Mouse (Mus musculus) E14TG2a.4 (cell line): ENCODE data around the gene Lnpep.

ENCODE experiments used
- H3K27me3 ChIP-seq: 2 replicates; pipeline ENCODE4 v1.6.1; 2014; ENCODE audit warnings: low read length, control low read depth; ENCODE audit not compliant: insufficient read depth
- H3K36me3 ChIP-seq: 2 replicates; pipeline ENCODE4 v1.6.1; 2014; ENCODE audit warnings: low read length, control low read depth; ENCODE audit not compliant: insufficient read depth
- H3K4me1 ChIP-seq: replicated peaks from 2 replicates; pipeline ENCODE4 v1.6.1; 2014; ENCODE audit warnings: low read depth, low read length, control low read depth
- H3K4me3 ChIP-seq: replicated peaks from 2 replicates; pipeline ENCODE4 v1.5.1; 2014; ENCODE audit warnings: mild to moderate bottlenecking, low read length
- H3K9me3 ChIP-seq: 2 replicates; pipeline ENCODE4 v1.6.1; 2014; ENCODE audit warnings: low read length, control low read depth
- CTCF ChIP-seq: conservative IDR thresholded peaks from 2 replicates; pipeline ENCODE4 v1.5.1; 2014; ENCODE audit warnings: low read length
- NANOG ChIP-seq: IDR thresholded peaks from 2 replicates; pipeline ENCODE4 v1.6.1; 2014; ENCODE audit warnings: borderline replicate concordance, low read length, mixed read lengths
- POU5F1 ChIP-seq: IDR thresholded peaks from 2 replicates; pipeline ENCODE4 v1.6.1; 2014; ENCODE audit warnings: low read length, borderline replicate concordance

Gene Lnpep

DNA sequence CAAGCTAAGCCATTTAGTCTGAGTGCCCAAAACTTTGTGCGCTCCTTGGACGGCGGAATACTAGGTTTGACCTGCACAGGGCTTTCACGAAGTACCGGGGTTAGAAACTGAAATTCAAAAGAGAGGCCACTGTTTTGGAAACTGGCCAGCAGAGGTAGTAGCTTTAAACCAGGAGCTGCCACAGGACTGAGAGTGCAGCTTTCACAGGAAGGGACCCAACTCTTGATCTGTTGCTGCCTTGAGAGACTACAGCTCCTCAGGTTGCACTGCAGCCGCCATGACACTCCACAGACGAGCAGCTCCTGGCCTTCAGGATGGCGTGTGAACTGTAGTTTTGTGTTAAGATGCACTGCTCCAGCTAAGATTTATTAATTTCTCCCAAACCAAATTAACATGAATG lies 132.7 kb downstream of the Lnpep start:
- Histone ChIP-seq H3K36me3 (peaks cover 20% of the 10 kb centered on the region), H3K4me3 (peak overlapping the region; percentile 77), H3K27me3 (no peaks in the 10 kb centered on the region), H3K9me3 (no peaks in the 10 kb centered on the region), H3K4me1 (peaks cover 56% of the 10 kb centered on the region)
- TF ChIP-seq POU5F1 (no peak), NANOG (no peak), CTCF (no peak)

GRCm38 (mm10) chr17:17491622-17492001 lies 133.2 kb downstream of the Lnpep start:
- TF ChIP-seq POU5F1 (no peak), NANOG (no peak), CTCF (no peak)
- Histone ChIP-seq H3K27me3 (no peaks in the 10 kb centered on the region), H3K36me3 (peaks cover 20% of the 10 kb centered on the region), H3K9me3 (no peaks in the 10 kb centered on the region), H3K4me1 (peaks cover 54% of the 10 kb centered on the region), H3K4me3 (peak overlapping the region; percentile 77)

GRCm38 (mm10) chr17:17490820-17491621 lies 133.8 kb downstream of the Lnpep start:
- H3K36me3 ChIP-seq: peaks cover 20% of the 10 kb centered on the region
- H3K27me3 ChIP-seq: no peaks in the 10 kb centered on the region
- H3K9me3 ChIP-seq: no peaks in the 10 kb centered on the region
- TF ChIP-seq NANOG: no peak
- TF ChIP-seq CTCF: no peak
- TF ChIP-seq POU5F1: no peak
- peaks cover 53% of the 10 kb centered on the region for H3K4me1 ChIP-seq
- peak overlapping the region; percentile 77 for H3K4me3 ChIP-seq

DNA sequence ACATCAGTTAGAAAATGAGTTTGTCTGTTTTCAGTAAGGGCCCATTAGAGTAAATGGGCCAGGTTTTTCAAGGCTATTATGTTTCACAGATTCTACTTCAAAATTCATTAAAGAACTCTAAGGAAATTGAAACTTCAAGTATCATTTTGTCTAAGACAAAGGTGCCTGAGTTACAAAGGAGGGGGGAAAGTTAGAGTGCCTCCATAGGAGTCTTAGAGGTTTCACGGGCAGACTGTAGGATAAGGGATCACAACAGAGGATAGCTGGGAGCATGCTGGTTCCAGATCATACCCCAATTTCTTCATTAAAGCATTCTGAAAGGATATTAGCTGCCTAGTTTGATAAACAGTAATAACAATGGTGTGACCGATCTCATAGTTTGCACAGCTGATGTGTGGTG lies 139.1 kb downstream of the Lnpep start:
- no peak overlapping the region for H3K4me3 ChIP-seq
- peaks cover 18% of the 10 kb centered on the region for H3K4me1 ChIP-seq
- H3K27me3 ChIP-seq: no peaks in the 10 kb centered on the region
- TF ChIP-seq CTCF (no peak), POU5F1 (no peak), NANOG (no peak)
- no peaks in the 10 kb centered on the region for H3K9me3 ChIP-seq
- no peaks in the 10 kb centered on the region for H3K36me3 ChIP-seq
